12 mouse cellular contexts compared by ENCODE assay signal in genomic region chr13:117008021-117009015, GRCm38 (mm10).
"Had no signal": no experiment of that assay in that cellular context is flagged by ENCODE, and none has a peak within 500 bp of the region (broad histone marks: within the 10 kb centered on the region; RNA-seq: fewer than 3 reads in every experiment).

No protein-coding gene starts in this region.

- DNase-seq: kidney, adult 8-10 months; kidney, postnatal 36 days; retina, postnatal 1 day; right cerebral cortex, postnatal 4 days; thymus, adult 2 months; thymus, postnatal 36 days had no signal

- H3K4me3 ChIP-seq: limb, embryonic 10.5 days; liver, embryonic 12.5 days; midbrain, embryonic 13.5 days; myocyte; neural tube, embryonic 12.5 days; stomach, embryonic 15.5 days had no signal

- H3K27ac ChIP-seq: limb, embryonic 10.5 days; liver, embryonic 12.5 days; midbrain, embryonic 13.5 days; neural tube, embryonic 12.5 days; stomach, embryonic 15.5 days had no signal

- ATAC-seq: liver, embryonic 12.5 days; midbrain, embryonic 13.5 days had no signal
